Mouse (Mus musculus): ENCODE results near the gene Ddn.

- TF ChIP-seq POLR2A (IDR thresholded peaks at IDR 0.05; ENCODE audit: borderline replicate concordance, insufficient read depth, low read length) = no peak
- TF ChIP-seq CTCF (IDR thresholded peaks at IDR 0.05; ENCODE audit: borderline replicate concordance, insufficient read depth, low read depth, low read length) = no peak
Observed at GRCm38 (mm10) chr15:98852071-98852470, 42.8 kb upstream of the Ddn start.
